Mouse (Mus musculus) liver, embryonic 14.5 days (tissue): ENCODE data around the gene Zfhx2. TPM values are rescaled to one million over a fixed set of nuclear protein-coding genes. Genes with fewer than 3 reads are reported as not detected.

Experiments
- ATAC-seq: fragments of 200-750 bp; cut with Nextera tagmentation; 2 replicates; pipeline ENCODE4 v1.8.0; 2017; ENCODE audit warnings: moderate number of reproducible peaks, mild to moderate bottlenecking, moderate library complexity; ENCODE audit not compliant: insufficient read depth
- DNase-seq, 3 experiments: peaks; one replicate each; pipeline ENCODE4 v3.0.0-alpha.2; 2012 to 2013; ENCODE audit warnings: low read depth in 3 of 3, low spot score in 3 of 3
- H3K27ac ChIP-seq: fragments of 300-500 bp; sonication (generic); 2 replicates; pipeline ENCODE4 v1.5.1; 2014; ENCODE audit warnings: moderate library complexity, mild to moderate bottlenecking, control low read depth, inconsistent platforms
- H3K27me3 ChIP-seq: fragments of 300-500 bp; sonication (generic); 2 replicates; pipeline ENCODE4 v1.6.1; 2014; ENCODE audit warnings: mild to moderate bottlenecking, low read length, moderate library complexity; ENCODE audit not compliant: control insufficient read depth, insufficient read depth
- H3K36me3 ChIP-seq: fragments of 300-500 bp; sonication (generic); replicated peaks from 2 replicates; pipeline ENCODE4 v1.6.1; 2014; ENCODE audit warnings: low read depth; ENCODE audit not compliant: control insufficient read depth, insufficient read depth
- H3K4me1 ChIP-seq, 2 experiments: fragments of 200-500 bp in 1 of 2; fragments of 300-500 bp in 1 of 2; sonication (generic) in 1 of 2; replicated peaks; 2 replicates each; pipeline ENCODE4 v1.6.1; 2012 to 2014; ENCODE audit warnings: antibody characterized with exemption in 1 of 2, inconsistent platforms in 1 of 2, low read length in 1 of 2; ENCODE audit not compliant: control insufficient read depth in 2 of 2, insufficient read depth in 2 of 2
- H3K4me2 ChIP-seq: fragments of 300-500 bp; sonication (generic); 2 replicates; pipeline ENCODE4 v1.6.1; 2014; ENCODE audit warnings: low read depth, mild to moderate bottlenecking, control low read depth, moderate library complexity
- H3K4me3 ChIP-seq, 2 experiments: fragments of 200-500 bp in 1 of 2; fragments of 300-500 bp in 1 of 2; sonication (generic) in 1 of 2; 2 replicates each; pipeline ENCODE4 v1.5.1; 2012 to 2014; ENCODE audit warnings: low read depth in 2 of 2, low read length in 2 of 2, mild to moderate bottlenecking in 2 of 2, control low read depth in 1 of 2, inconsistent platforms in 1 of 2, moderate library complexity in 1 of 2; ENCODE audit not compliant: insufficient read depth in 1 of 2
- H3K9ac ChIP-seq: fragments of 300-500 bp; sonication (generic); replicated peaks from 2 replicates; pipeline ENCODE4 v1.6.1; 2014; ENCODE audit warnings: mild to moderate bottlenecking, control low read depth, moderate library complexity
- H3K9me3 ChIP-seq: fragments of 300-500 bp; sonication (generic); 2 replicates; pipeline ENCODE4 v1.6.1; 2016; ENCODE audit warnings: low read length, mixed read lengths; ENCODE audit not compliant: control insufficient read depth
- CTCF ChIP-seq: IDR thresholded peaks from 2 replicates; pipeline ENCODE4 v1.5.1; 2016; ENCODE audit warnings: antibody characterized with exemption, low read depth, control low read depth
- EP300 ChIP-seq: IDR thresholded peaks from 2 replicates; pipeline ENCODE4 v1.6.1; 2016; ENCODE audit warnings: antibody characterized with exemption, low read depth
- WGBS: fragments of 180-500 bp; shearing (Covaris S2); extraction: QIAGEN DNeasy Blood & Tissue Kit; methylation state at CpG from one replicate; pipeline ENCODE4 v1.1.7; 2014; ENCODE audit not compliant: insufficient replicate concordance; 5-methylcytosine and 5-hydroxymethylcytosine counted together
- polyA plus RNA-seq, 2 experiments: library from polyadenylated mRNA; depleted of rRNA in 1 of 2; stranded (reverse) in 1 of 2; unstranded in 1 of 2; fragments of >200 nt; fragmentation: Nextera tagmentation in 1 of 2; extraction: Ambion mirVana in 1 of 2; gene quantifications; 2 replicates each; pipeline versions ENCODE4 v1.2.1 to v1.2.3; 2012 to 2014

Zfhx2 gene
- polyA plus RNA-seq, 2 experiments = 0.29 to 0.61 TPM

DNA sequence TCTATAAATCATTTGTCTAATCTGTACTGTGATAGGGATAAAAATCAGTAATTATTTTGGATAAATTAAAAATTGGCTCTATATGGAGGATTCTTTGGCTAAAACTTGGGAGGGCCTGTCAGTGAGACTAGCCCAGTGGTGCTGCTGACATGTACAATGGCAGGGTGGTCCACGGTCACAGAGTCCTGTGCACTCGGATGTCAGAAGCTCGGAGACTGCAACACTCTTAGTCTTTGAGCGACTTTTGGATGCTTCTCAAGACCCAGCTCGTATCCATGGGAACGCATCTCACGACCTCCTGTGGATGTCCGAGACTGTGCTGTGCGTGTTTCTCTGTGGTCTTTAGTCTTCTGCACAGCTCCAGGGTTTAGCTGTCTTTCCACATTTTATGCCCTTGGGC lies 71.7 kb downstream of the Zfhx2 start:
- H3K9ac ChIP-seq = no peak overlapping the region
- TF ChIP-seq EP300 = no peak
- no peak for TF ChIP-seq CTCF
- ATAC-seq = no peak
- WGBS = 83% methylated on average over 9 of the region's 9 CpGs
- no peak overlapping the region for H3K4me3 ChIP-seq
- no peak for DNase-seq
- H3K36me3 ChIP-seq = peaks cover 24% of the 10 kb centered on the region
- no peak overlapping the region for H3K27ac ChIP-seq
- H3K27me3 ChIP-seq = no peaks in the 10 kb centered on the region
- H3K4me1 ChIP-seq = no peaks in the 10 kb centered on the region
- no peaks in the 10 kb centered on the region for H3K9me3 ChIP-seq
- no peak overlapping the region for H3K4me2 ChIP-seq

- peaks cover 3 to 4% of the 10 kb centered on the region in 2 experiments; a peak in 3 of 4 replicates for H3K4me1 ChIP-seq
- H3K27me3 ChIP-seq = no peaks in the 10 kb centered on the region
- no peaks in the 10 kb centered on the region for H3K9me3 ChIP-seq
- TF ChIP-seq EP300 = no peak
- TF ChIP-seq CTCF = no peak
- H3K36me3 ChIP-seq = peaks cover 12% of the 10 kb centered on the region
- H3K4me3 ChIP-seq = no peak overlapping the region
- no peak for ATAC-seq
- WGBS = 81% methylated on average over 16 of the region's 16 CpGs
- H3K4me2 ChIP-seq = peak overlapping the region; percentile 99; the same call in 1 of the 2 replicates
- DNase-seq = no peak
- no peak overlapping the region for H3K9ac ChIP-seq
- no peak overlapping the region for H3K27ac ChIP-seq
These were observed 75.2 kb downstream of the Zfhx2 start for GRCm38 (mm10) chr14:55016876-55017275.

DNA sequence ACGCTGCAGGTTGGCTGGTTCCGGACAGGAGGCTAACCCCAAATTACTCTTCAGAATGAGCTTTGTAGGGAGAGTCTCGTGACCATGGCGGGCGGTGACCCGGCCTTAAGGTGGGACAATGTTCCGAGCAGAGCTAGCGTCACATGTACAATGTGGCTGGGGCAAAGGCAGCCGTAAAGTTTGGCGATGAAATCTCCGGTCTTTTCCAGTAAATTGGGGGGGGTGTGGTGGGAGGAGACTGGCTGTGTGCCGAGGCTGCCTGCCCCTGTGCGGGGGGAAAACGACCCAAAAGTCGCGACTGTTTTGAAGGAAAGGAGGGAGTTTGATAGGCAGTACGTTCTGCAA lies 76.4 kb downstream of the Zfhx2 start:
- Histone ChIP-seq H3K4me3 (peak overlapping the region; percentile 77 to 100), H3K4me2 (peak overlapping the region; percentile 99), H3K9me3 (no peaks in the 10 kb centered on the region), H3K4me1 (peaks cover 3 to 4% of the 10 kb centered on the region in 2 experiments; a peak in 3 of 4 replicates), H3K36me3 (peaks cover under 1% of the 10 kb centered on the region), H3K9ac (peak overlapping the region; percentile 88), H3K27ac (peak overlapping the region; percentile 74), H3K27me3 (no peaks in the 10 kb centered on the region)
- ATAC-seq (no peak), DNase-seq (peak in 1 of 3 experiments; percentile 18)
- under 1% methylated on average over 17 of the region's 17 CpGs for WGBS
- TF ChIP-seq EP300 (no peak), CTCF (no peak)

GRCm38 (mm10) chr14:55014991-55015766 lies 76.9 kb downstream of the Zfhx2 start, which contains the start of gene Ngdn:
Gene Ngdn (plus strand): TSS chr14:55015454.
- Histone ChIP-seq H3K4me3 (peak within 1 kb of the TSS; percentile 77 to 100), H3K36me3 (no peaks in the 10 kb centered on the region; the same call in none of the 2 replicates), H3K4me2 (peak within 1 kb of the TSS; percentile 99), H3K9me3 (no peaks in the 10 kb centered on the region), H3K4me1 (peaks cover 3 to 4% of the 10 kb centered on the region in 2 experiments; a peak in 3 of 4 replicates), H3K9ac (peak within 1 kb of the TSS; percentile 88), H3K27ac (peak within 1 kb of the TSS; percentile 74), H3K27me3 (no peaks in the 10 kb centered on the region)
- ATAC-seq = peak; percentile 93
- under 1% methylated on average over 36 of the region's 36 CpGs for WGBS
- peak; percentile 96 for TF ChIP-seq CTCF
- peak; percentile 58 for TF ChIP-seq EP300
- peak; percentile 99 for DNase-seq

DNA sequence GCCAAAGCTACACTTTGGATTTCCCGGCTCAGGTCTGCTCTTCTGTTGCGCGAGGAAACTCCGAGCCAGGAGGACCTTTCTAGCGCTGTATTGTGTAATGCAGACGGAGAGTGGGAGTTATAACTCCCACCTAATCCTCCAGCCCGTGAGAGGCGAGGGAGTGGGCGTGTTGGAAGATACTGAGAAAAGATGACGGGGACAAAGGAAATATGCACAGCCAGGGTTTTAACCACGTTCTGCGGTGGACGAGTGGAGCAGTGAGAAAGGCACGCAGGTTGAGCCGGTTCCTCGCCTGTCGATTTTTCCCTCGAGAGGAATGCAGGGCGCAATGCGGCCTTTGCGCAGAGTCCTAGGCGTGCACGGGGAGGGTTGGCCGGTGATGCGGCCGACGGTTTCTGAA lies 77.5 kb downstream of the Zfhx2 start:
- Histone ChIP-seq H3K9me3 (no peaks in the 10 kb centered on the region), H3K4me2 (peak overlapping the region; percentile 99), H3K27ac (peak overlapping the region; percentile 73), H3K9ac (peak overlapping the region; percentile 84), H3K4me1 (peaks cover 3 to 4% of the 10 kb centered on the region in 2 experiments; a peak in 3 of 4 replicates), H3K36me3 (no peaks in the 10 kb centered on the region; the same call in 1 of the 2 replicates), H3K4me3 (peak overlapping the region; percentile 72 to 77), H3K27me3 (no peaks in the 10 kb centered on the region)
- TF ChIP-seq CTCF (no peak), EP300 (no peak)
- ATAC-seq (peak; percentile 50), DNase-seq (peak in 1 of 3 experiments; percentile 47)
- under 1% methylated on average over 27 of the region's 27 CpGs for WGBS
